Mouse (Mus musculus): ENCODE data around the gene Cx3cr1. TPM values are rescaled to one million over a fixed set of nuclear protein-coding genes. Genes with fewer than 3 reads are reported as not detected.

Gene Cx3cr1
- polyA plus RNA-seq, 1 experiment from 2014 or later: 8.9 TPM

DNA sequence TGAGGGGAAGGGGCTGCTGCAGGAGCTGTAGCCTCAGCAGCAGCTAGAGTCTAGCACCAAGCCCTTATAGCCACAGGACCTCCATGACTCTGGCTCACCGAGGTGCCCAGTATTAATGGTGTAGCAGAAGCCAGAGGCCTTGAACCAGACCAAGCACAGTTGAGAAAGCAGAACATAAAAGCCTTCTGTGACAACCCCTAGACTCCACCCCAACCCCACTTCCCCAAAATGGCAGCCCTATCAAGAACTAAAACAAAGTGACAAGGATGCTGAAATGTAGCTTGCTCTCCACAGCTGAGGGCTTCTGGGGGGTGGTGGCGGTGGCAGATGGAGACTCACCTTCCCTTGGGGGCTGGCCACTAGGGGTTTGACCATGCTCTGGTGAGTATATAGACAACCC lies 31.5 kb upstream of the Cx3cr1 start:
- Histone ChIP-seq H3K9ac (no peak overlapping the region), H3K4me2 (no peak overlapping the region), H3K27me3 (no peaks in the 10 kb centered on the region), H3K4me1 (0 out of 2 replicates have a peak, but pooled peaks cover 4% of the 10 kb centered on the region), H3K36me3 (no peaks in the 10 kb centered on the region), H3K9me3 (0 out of 2 replicates have a peak, but pooled peaks cover 13% of the 10 kb centered on the region), H3K4me3 (no peak overlapping the region), H3K27ac (no peak overlapping the region)
- 94% methylated on average over 2 of the region's 2 CpGs for WGBS
- no peak for ATAC-seq (ENCODE audit: insufficient number of reproducible peaks, insufficient read depth, low FRiP score, low TSS enrichment, low read depth)

DNA sequence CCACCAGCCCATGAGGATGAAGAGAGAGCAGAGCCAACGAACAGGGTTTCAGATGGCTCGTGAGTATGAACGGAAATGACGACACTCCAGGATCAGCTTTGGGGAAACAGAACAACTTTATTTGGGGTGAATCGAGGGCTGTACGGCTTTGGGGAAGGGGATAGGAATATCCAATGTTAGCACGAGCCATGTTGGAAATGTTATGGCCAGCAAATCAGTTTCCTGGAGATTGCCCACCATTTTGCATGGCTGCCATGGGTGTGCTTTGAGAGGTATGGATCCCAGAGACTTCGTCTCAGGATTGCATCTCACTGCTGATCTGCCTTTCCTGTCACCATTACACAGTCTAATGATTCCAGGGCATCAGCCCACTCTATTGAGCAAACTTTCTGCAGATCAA lies 29.6 kb upstream of the Cx3cr1 start:
- no peak overlapping the region for H3K27ac ChIP-seq
- 85% methylated on average over 8 of the region's 8 CpGs for WGBS

DNA sequence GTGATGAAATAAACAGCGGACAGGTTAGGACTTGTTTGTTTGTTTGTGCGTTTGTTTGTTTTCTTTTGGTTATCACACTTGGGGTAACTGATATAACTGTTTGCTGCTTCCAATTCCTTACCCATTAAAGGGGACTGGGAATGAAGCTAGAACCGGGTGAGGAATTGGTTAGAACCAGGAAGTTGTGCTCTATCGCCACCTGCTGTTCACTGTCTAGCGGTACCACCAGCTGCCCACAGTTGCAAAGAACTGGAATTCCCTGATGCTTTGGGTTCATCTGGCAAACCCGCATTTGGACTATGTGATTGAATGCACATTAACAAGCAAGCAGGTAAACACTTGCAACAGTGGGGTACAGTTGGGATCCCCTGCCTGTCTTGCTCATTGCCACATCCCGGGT lies 29.0 kb upstream of the Cx3cr1 start:
- 0 out of 2 replicates have a peak, but pooled peaks cover 4% of the 10 kb centered on the region for H3K4me1 ChIP-seq

More for the DNA sequence above, 29.6 kb upstream of the Cx3cr1 start:
- no peaks in the 10 kb centered on the region for H3K27me3 ChIP-seq
- no peak overlapping the region for H3K4me3 ChIP-seq
- H3K36me3 ChIP-seq: no peaks in the 10 kb centered on the region
- no peak for ATAC-seq (ENCODE audit: insufficient number of reproducible peaks, insufficient read depth, low FRiP score, low TSS enrichment, low read depth)
- H3K4me1 ChIP-seq: 0 out of 2 replicates have a peak, but pooled peaks cover 4% of the 10 kb centered on the region
- H3K9me3 ChIP-seq: 0 out of 2 replicates have a peak, but pooled peaks cover 12% of the 10 kb centered on the region
- H3K4me2 ChIP-seq: no peak overlapping the region
- H3K9ac ChIP-seq: no peak overlapping the region

DNA sequence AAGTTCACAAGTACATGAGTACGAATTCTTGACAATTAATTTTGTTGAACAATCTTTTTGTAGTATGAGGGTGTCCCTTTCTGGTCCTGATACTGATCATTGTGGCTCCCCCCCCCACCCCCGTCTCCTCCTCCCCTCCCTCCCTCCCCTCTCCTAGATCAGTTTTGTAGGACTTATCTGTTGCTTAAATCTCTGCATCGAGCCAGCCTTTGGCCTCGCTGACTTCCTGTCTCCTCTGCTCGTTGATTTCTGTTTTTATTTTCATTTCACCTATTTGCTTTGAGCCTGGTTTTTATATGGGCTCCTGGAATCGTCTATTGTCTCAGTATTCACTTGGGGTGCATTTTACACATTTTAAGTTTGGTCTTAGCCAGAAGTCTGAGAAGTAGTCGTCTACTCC lies 26.2 kb upstream of the Cx3cr1 start:
- Histone ChIP-seq H3K27me3 (no peaks in the 10 kb centered on the region), H3K9me3 (no peaks in the 10 kb centered on the region), H3K27ac (no peak overlapping the region), H3K4me1 (0 out of 2 replicates have a peak, but pooled peaks cover 4% of the 10 kb centered on the region), H3K36me3 (no peaks in the 10 kb centered on the region), H3K4me3 (no peak overlapping the region), H3K9ac (no peak overlapping the region), H3K4me2 (no peak overlapping the region)
- WGBS: 54% methylated on average over 7 of the region's 7 CpGs
- ATAC-seq (ENCODE audit: insufficient number of reproducible peaks, insufficient read depth, low FRiP score, low TSS enrichment, low read depth): no peak

More for the DNA sequence above, 29.0 kb upstream of the Cx3cr1 start:
- Histone ChIP-seq H3K27me3 (no peaks in the 10 kb centered on the region), H3K9me3 (0 out of 2 replicates have a peak, but pooled peaks cover 9% of the 10 kb centered on the region), H3K4me2 (no peak overlapping the region), H3K27ac (no peak overlapping the region), H3K9ac (no peak overlapping the region), H3K36me3 (no peaks in the 10 kb centered on the region), H3K4me3 (no peak overlapping the region)
- no peak for ATAC-seq (ENCODE audit: insufficient number of reproducible peaks, insufficient read depth, low FRiP score, low TSS enrichment, low read depth)
- WGBS: 20% methylated on average over 7 of the region's 7 CpGs

DNA sequence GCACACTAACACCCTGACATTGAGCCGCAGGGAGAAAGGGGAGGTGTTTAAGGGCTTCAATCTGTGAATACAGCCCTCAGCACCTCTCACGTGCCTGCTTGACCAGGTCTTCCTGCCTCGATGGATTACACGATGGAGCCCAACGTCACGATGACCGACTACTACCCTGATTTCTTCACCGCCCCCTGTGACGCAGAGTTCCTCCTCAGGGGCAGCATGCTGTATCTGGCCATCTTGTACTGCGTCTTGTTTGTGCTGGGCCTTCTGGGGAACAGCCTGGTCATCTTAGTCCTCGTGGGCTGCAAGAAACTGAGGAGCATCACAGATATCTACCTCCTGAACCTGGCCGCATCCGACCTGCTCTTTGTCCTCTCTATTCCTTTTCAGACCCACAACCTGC lies 24.0 kb upstream of the Cx3cr1 start:
- WGBS: 86% methylated on average over 13 of the region's 13 CpGs
- H3K4me1 ChIP-seq: 0 out of 2 replicates have a peak, but pooled peaks cover 4% of the 10 kb centered on the region
- H3K4me2 ChIP-seq: no peak overlapping the region
- ATAC-seq (ENCODE audit: insufficient number of reproducible peaks, insufficient read depth, low FRiP score, low TSS enrichment, low read depth): no peak
- no peaks in the 10 kb centered on the region for H3K27me3 ChIP-seq
- H3K36me3 ChIP-seq: no peaks in the 10 kb centered on the region
- H3K9me3 ChIP-seq: no peaks in the 10 kb centered on the region
- no peak overlapping the region for H3K4me3 ChIP-seq
- H3K9ac ChIP-seq: no peak overlapping the region
- no peak overlapping the region for H3K27ac ChIP-seq

DNA sequence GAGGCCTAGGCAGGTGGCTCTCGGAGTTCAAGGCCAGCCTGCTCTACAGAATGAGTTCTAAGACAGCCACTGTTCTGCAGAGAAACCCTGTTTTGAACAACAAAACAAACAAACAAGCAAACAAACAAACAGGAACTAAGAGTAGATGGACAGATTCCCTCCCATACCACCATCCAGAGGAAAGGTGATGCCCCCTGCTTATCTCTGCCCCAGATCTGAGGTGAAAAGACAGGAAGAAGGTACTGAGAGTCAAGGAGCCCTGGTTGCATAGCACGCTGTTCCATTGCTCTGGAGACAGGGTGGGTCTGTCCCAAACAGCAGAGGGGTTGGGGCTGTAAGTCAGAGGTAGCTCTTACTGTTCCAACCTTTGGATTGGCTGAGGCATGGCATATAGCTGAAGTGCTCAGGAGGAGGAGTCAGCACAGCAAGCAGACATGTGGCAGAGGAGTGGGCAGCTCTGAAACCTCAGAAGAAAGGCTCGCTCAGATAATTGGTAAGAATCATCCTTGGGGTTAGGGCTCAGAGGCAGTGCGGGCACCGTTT lies 22.1 kb upstream of the Cx3cr1 start, which contains the start of gene Ccr8:
Gene Ccr8, plus strand, starts transcription at position 419 of the 543 bp plus-strand sequence.
- no peak within 1 kb of the TSS for H3K4me3 ChIP-seq
- H3K36me3 ChIP-seq: no peaks in the 10 kb centered on the region
- 71% methylated on average over 5 of the region's 5 CpGs for WGBS
- no peaks in the 10 kb centered on the region for H3K4me1 ChIP-seq
- no peak for ATAC-seq (ENCODE audit: insufficient number of reproducible peaks, insufficient read depth, low FRiP score, low TSS enrichment, low read depth)
- no peak within 1 kb of the TSS for H3K4me2 ChIP-seq
- no peak within 1 kb of the TSS for H3K9ac ChIP-seq
- H3K9me3 ChIP-seq: no peaks in the 10 kb centered on the region
- no peak within 1 kb of the TSS for H3K27ac ChIP-seq
- no peaks in the 10 kb centered on the region for H3K27me3 ChIP-seq

DNA sequence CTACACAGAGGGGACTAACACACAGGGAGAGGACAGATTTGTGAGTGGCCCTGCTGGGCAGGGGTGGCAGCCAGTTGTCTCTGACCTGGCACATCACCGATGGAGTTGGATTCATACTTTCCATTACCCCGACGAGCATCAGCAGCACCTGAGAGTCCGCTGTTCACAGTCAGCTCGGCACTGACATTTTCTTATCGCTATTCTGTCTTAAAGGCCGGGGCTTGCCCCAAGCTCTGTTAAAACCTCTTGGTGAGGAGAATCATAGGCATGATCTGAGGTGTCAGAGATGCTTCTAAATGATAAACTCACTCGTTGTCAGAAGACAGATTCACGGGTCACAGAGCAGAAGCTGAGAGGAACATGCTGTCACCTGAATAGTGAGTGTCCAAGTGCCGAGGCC lies 21.4 kb upstream of the Cx3cr1 start:
- H3K4me1 ChIP-seq: no peaks in the 10 kb centered on the region
- no peak overlapping the region for H3K9ac ChIP-seq
- H3K36me3 ChIP-seq: no peaks in the 10 kb centered on the region
- no peaks in the 10 kb centered on the region for H3K9me3 ChIP-seq
- H3K4me2 ChIP-seq: no peak overlapping the region
- H3K27ac ChIP-seq: no peak overlapping the region
- H3K27me3 ChIP-seq: no peaks in the 10 kb centered on the region
- no peak overlapping the region for H3K4me3 ChIP-seq
- no peak for ATAC-seq (ENCODE audit: insufficient number of reproducible peaks, insufficient read depth, low FRiP score, low TSS enrichment, low read depth)
- WGBS: 81% methylated on average over 10 of the region's 10 CpGs

DNA sequence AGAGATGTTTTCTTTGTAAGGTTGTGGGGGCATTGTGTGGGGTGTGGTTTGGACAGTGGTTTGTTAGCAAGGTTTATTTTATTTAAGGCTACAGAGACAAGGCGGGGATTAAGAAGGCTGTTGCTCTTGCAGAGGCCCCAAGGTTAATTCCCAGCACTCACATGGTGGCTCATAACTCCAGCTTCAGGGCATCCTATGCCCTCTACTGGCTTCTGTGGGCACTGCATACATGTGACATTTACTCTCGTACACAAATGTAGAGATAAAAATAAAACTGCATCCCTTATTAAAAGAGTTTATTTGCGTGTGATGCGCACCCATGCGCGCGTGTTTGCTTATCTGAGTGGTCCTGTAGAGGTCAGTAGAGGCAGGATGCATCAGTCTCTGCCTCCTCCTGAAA lies 19.4 kb upstream of the Cx3cr1 start:
- H3K4me1 ChIP-seq: no peaks in the 10 kb centered on the region
- no peaks in the 10 kb centered on the region for H3K27me3 ChIP-seq
- no peaks in the 10 kb centered on the region for H3K9me3 ChIP-seq
- H3K36me3 ChIP-seq: no peaks in the 10 kb centered on the region
- ATAC-seq (ENCODE audit: insufficient number of reproducible peaks, insufficient read depth, low FRiP score, low TSS enrichment, low read depth): no peak
- H3K4me3 ChIP-seq: no peak overlapping the region
- no peak overlapping the region for H3K9ac ChIP-seq
- no peak overlapping the region for H3K27ac ChIP-seq
- WGBS: 86% methylated on average over 7 of the region's 7 CpGs
- H3K4me2 ChIP-seq: no peak overlapping the region

DNA sequence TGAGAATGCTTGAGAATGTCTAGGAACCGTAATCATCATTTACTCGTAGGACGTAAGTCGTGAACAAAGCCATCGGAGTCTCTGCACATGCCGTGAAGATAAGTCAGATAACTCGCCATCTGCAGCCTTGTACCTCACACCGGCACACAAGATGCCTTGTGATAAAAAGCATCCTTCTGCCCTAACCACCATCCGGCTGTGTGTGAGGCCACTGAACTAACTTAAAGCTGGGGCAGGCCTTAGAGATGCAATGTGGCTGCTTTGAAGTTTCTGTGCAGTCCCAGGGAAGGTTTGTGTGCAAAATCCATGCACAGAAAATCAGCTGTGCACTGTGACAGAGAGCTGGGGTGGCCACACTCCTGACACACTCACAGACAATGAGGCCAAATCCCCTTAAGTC lies 14.7 kb upstream of the Cx3cr1 start:
- Histone ChIP-seq H3K27me3 (no peaks in the 10 kb centered on the region), H3K9ac (no peak overlapping the region), H3K4me1 (no peaks in the 10 kb centered on the region), H3K4me2 (no peak overlapping the region), H3K9me3 (no peaks in the 10 kb centered on the region), H3K27ac (no peak overlapping the region), H3K36me3 (no peaks in the 10 kb centered on the region), H3K4me3 (no peak overlapping the region)
- 65% methylated on average over 9 of the region's 9 CpGs for WGBS
- ATAC-seq (ENCODE audit: insufficient number of reproducible peaks, insufficient read depth, low FRiP score, low TSS enrichment, low read depth): no peak

DNA sequence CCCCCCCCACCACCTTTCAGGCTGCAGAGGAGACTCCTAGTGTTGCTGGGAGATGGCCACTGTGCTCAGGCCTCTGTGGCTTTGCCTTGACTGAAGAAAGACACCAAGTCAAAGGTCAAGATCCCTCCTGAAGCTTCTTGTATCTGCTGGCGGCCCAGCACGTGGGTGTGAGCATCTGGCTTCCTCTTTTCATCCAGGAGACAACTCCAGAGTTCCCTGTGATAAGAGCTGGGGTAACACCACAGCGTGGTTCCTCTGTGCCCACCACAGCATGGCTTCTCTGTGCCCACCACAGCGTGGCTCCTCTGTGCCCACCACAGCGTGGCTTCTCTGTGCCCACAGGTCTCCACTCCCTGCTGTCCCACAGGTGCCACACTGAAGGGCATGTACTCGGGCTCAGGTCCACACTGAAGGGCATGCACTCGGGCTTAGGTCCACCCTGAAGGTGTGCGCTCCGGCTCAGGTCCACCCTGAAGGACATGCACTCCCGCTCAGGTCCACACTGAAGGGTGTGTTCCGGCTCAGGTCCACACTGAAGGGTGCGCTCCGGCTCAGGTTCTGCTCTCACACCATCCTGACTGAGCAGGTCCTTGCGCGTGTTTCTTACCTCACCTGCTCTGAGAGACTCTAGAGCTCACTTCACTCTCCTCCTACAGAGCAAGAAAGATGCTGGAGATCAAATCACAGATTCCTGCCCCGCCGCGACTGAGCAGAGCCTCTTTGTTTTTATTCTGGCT lies 13.6 kb upstream of the Cx3cr1 start:
- H3K4me3 ChIP-seq: no peak overlapping the region
- no peak overlapping the region for H3K9ac ChIP-seq
- H3K27ac ChIP-seq: no peak overlapping the region
- no peaks in the 10 kb centered on the region for H3K9me3 ChIP-seq
- WGBS: 85% methylated on average over 18 of the region's 18 CpGs
- H3K4me1 ChIP-seq: no peaks in the 10 kb centered on the region
- ATAC-seq (ENCODE audit: insufficient number of reproducible peaks, insufficient read depth, low FRiP score, low TSS enrichment, low read depth): no peak
- H3K27me3 ChIP-seq: no peaks in the 10 kb centered on the region
- no peak overlapping the region for H3K4me2 ChIP-seq
- H3K36me3 ChIP-seq: no peaks in the 10 kb centered on the region

DNA sequence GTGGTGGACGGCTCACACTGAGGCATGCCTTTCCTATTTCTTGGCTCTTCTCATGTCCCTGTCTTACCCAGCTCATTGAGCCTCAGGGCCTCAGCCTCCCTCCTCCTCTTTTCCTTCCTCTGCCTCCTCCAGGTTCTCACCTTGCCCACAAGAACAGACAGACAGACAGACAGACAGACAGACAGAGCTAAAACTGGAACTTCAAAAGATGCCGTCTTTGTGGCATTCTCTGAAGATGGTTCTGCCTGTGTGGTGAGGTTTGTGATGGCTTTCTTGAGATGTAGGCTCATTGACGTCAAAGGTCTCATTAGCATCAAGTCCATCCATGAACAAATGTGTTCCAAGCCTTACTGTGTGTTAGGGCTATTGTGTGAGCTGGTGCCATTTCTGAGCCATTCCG lies 13.0 kb upstream of the Cx3cr1 start:
- Histone ChIP-seq H3K4me3 (no peak overlapping the region), H3K9ac (no peak overlapping the region), H3K27ac (no peak overlapping the region), H3K4me2 (no peak overlapping the region), H3K27me3 (no peaks in the 10 kb centered on the region), H3K9me3 (no peaks in the 10 kb centered on the region), H3K4me1 (no peaks in the 10 kb centered on the region), H3K36me3 (no peaks in the 10 kb centered on the region)
- 80% methylated on average over 4 of the region's 4 CpGs for WGBS
- no peak for ATAC-seq (ENCODE audit: insufficient number of reproducible peaks, insufficient read depth, low FRiP score, low TSS enrichment, low read depth)

DNA sequence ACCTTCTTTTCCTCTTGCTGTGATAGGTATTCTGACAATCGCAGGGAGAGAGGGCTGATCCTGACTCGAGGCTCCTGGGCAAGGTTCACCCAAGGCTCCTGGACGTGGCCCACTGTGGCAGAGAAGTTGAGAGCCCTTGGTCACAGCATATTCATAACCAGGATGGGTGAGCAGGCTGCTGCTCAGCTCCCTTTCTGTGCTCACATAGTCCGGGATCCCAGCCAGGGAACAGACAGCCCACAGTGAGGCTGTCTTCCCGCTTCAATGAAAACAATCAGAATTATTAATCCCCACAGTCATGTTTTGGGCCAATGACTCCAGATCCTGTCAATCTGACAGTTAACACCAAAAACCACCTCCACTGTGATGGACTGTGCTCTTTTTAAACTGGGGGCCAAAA lies 12.3 kb upstream of the Cx3cr1 start:
- no peaks in the 10 kb centered on the region for H3K4me1 ChIP-seq
- no peak overlapping the region for H3K4me2 ChIP-seq
- no peak overlapping the region for H3K4me3 ChIP-seq
- no peak overlapping the region for H3K27ac ChIP-seq
- no peaks in the 10 kb centered on the region for H3K27me3 ChIP-seq
- no peaks in the 10 kb centered on the region for H3K36me3 ChIP-seq
- no peaks in the 10 kb centered on the region for H3K9me3 ChIP-seq
- no peak for ATAC-seq (ENCODE audit: insufficient number of reproducible peaks, insufficient read depth, low FRiP score, low TSS enrichment, low read depth)
- WGBS: 83% methylated on average over 5 of the region's 5 CpGs
- H3K9ac ChIP-seq: no peak overlapping the region
